Comparison of ENCODE assay signal across 8 mouse cellular contexts in the genomic region with DNA sequence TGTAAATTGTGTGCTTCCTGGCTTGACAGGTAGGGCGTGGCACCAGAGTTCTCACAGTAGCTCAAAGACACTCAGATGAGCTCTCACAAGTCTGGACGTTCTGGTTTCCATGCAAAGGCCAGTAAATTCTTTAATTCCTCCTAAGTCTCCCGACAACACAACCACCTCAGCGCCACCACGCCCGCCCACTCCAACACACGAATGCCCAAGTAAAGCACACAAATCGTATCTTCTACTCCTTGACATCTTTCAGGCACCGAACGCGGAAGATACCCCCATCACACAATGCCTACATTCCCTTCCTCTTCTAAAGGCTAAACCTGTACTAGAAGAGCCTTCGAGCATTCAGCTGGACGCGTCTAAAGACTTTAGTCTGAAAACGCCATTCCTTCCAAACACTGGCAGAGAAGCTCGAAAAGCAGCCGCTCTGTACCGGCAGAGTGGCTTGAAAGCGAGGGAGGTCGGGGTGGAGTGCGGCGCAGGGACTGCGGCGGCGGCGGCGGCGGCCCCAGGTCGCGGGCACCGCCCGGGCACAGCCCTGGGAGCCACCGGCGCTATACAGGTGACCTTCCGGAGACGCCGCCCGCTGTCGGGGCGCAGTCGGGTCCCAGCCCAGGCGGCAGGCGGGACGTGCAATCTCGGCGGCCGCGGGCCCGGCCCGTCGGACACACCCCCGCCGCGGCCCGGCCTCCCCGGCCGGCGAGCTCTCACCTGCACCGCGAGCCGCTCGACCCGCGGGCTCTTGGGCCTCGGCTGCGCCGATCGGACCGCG. TPM values are rescaled to one million over a fixed set of nuclear protein-coding genes. Genes with fewer than 3 reads are reported as not detected.
DNase-seq lines count a peak whose midpoint lies in the region; ATAC-seq and TF ChIP-seq lines count a peak whose summit lies in the region.

No protein-coding gene starts in this region.

- H3K4me2 ChIP-seq in kidney, embryonic 14.5 days (replicated peaks; ENCODE audit: low read depth, low read length): peak overlapping the region; percentile 63

- no peak for TF ChIP-seq POLR2A in lung, adult 2 months (IDR thresholded peaks at IDR 0.05; ENCODE audit: borderline replicate concordance, extremely low read depth, low read depth, low read length)

- H3K9ac ChIP-seq in kidney, embryonic 14.5 days (ENCODE audit: low read depth, low read length): peak overlapping the region; percentile 92

- no peaks in the 10 kb centered on the region for H3K27me3 ChIP-seq in kidney, embryonic 14.5 days (ENCODE audit: control insufficient read depth, insufficient read depth, low read length)

- ATAC-seq in kidney, embryonic 14.5 days (ENCODE audit: low FRiP score, low TSS enrichment): peak; percentile 86

- TF ChIP-seq CTCF in lung, adult 2 months (IDR thresholded peaks at IDR 0.05; ENCODE audit: insufficient read depth, low read length): no peak

- H3K4me3 ChIP-seq in kidney, embryonic 14.5 days (ENCODE audit: low read length): peak overlapping the region; percentile 91
- H3K4me3 ChIP-seq in lung, adult 2 months (replicated peaks; ENCODE audit: extremely low read depth, low read depth, low read length): peak overlapping the region; percentile 97

- H3K27ac ChIP-seq in kidney, embryonic 14.5 days (ENCODE audit: low read depth, low read length): peak overlapping the region; percentile 92

- peak; percentile 15 for DNase-seq in adrenal gland, adult 8-10 months
- no peak for DNase-seq in adrenal gland, postnatal 4 days (ENCODE audit: low spot score in 2 of 2)
- peak; percentile 34 for DNase-seq in 416B (ENCODE audit: low read depth)
- peak; percentile 6 for DNase-seq in c-Kit-positive CD71-positive TER-119-positive erythroid progenitor cells, embryonic 14.5 days (ENCODE audit: low spot score)
- peak; percentile 9 to 16 for DNase-seq in frontal cortex, postnatal 25 days (ENCODE audit: low spot score in 2 of 2)
- DNase-seq in lung, adult 2 months: no peak
- DNase-seq in retina, postnatal 7 days (ENCODE audit: low read depth, low spot score): peak; percentile 3

- peaks cover 3% of the 10 kb centered on the region; the same call in 1 of the 2 replicates for H3K4me1 ChIP-seq in kidney, embryonic 14.5 days (ENCODE audit: control insufficient read depth, insufficient read depth, low read length)
- peaks cover 3% of the 10 kb centered on the region for H3K4me1 ChIP-seq in lung, adult 2 months (ENCODE audit: control insufficient read depth, insufficient read depth, low read length)

- under 1% methylated on average over 59 of the region's 70 CpGs for WGBS in kidney, embryonic 14.5 days
- under 1% methylated on average over 67 of the region's 70 CpGs for WGBS in lung, adult 2 months

- no peaks in the 10 kb centered on the region for H3K9me3 ChIP-seq in kidney, embryonic 14.5 days (ENCODE audit: control insufficient read depth, low read length)

- no peaks in the 10 kb centered on the region for H3K36me3 ChIP-seq in kidney, embryonic 14.5 days (ENCODE audit: control insufficient read depth, insufficient read depth, low read length)

RNA-seq across cellular contexts. Expression of a gene that starts 0.5 kb away (rescaled TPM):
- 10 to 100 TPM; 52.3 to 61.4 (median 58.1) TPM for total RNA-seq in adrenal gland, adult 8-10 months (2022)
- total RNA-seq in adrenal gland, postnatal 4 days (2021): 10 to 100 TPM; 54.2 to 55.2 TPM
- 96.9 and 141 TPM in 2 replicates for polyA plus RNA-seq in kidney, embryonic 14.5 days (2014; fragmentation: Nextera tagmentation; extraction: Ambion mirVana)
- polyA plus RNA-seq in lung, adult 2 months (2012; rRNA removed): 12.8 and 25.2 TPM in 2 replicates

RNA-seq across cellular contexts. Expression of a gene that starts 49.7 kb away (rescaled TPM):
- total RNA-seq in adrenal gland, adult 8-10 months (2022): 10 to 100 TPM; 29.6 to 33.3 (median 31.6) TPM
- total RNA-seq in adrenal gland, postnatal 4 days (2021): 10 to 100 TPM; 28.2 to 29.4 TPM
- polyA plus RNA-seq in kidney, embryonic 14.5 days (2014; fragmentation: Nextera tagmentation; extraction: Ambion mirVana): 78.3 and 88.3 TPM in 2 replicates
- polyA plus RNA-seq in lung, adult 2 months (2012; rRNA removed): 10.5 and 16.1 TPM in 2 replicates

Comparison
In these comparisons a context has a peak if more than half of its experiments do, and no peak if none do; other contexts are left out.
1. DNase-seq: peak in adrenal gland, adult 8-10 months (single experiment), 416B (single experiment), c-Kit-positive CD71-positive TER-119-positive erythroid progenitor cells, embryonic 14.5 days (single experiment), frontal cortex, postnatal 25 days (2 of 2) and retina, postnatal 7 days (single experiment); none in adrenal gland, postnatal 4 days (0 of 2) and lung, adult 2 months (single experiment).